Mouse (Mus musculus) layer of hippocampus, postnatal 36 days (tissue): Measurements from ENCODE around the gene Khdrbs1. TPM values are rescaled to one million over a fixed set of nuclear protein-coding genes. Genes with fewer than 3 reads are reported as not detected.

Experiments used
- DNase-seq, 2 experiments: peaks; one replicate each; pipeline ENCODE4 v3.0.0; 2022
- microRNA-seq, 2 experiments: library from miRNA; unstranded; fragments of <30 nt; microRNA quantifications; one replicate each; pipeline ENCODE4 v1.2.0; 2021
- total RNA-seq, 2 experiments: library from RNA; stranded (reverse); gene quantifications; 2 replicates each; pipeline ENCODE4 v1.2.3; 2021

Gene Khdrbs1
- total RNA-seq, 2 experiments from 2014 or later, result 88.4 to 90.0 TPM

GRCm38 (mm10) chr4:129672083-129672877 is 69.8 kb downstream of the Khdrbs1 start, which contains the start of gene Kpna6:
Gene Kpna6, minus strand, starts transcription at chr4:129672767.
- peak; percentile 91 to 94 for DNase-seq

- DNase-seq, result peak in 1 of 2 experiments; percentile 38
These were observed 70.5 kb downstream of the Khdrbs1 start for GRCm38 (mm10) chr4:129671491-129672082.

- no peak for DNase-seq
These were observed 79.8 kb downstream of the Khdrbs1 start for GRCm38 (mm10) chr4:129662255-129662813.

- peak in 1 of 2 experiments; percentile 18 for DNase-seq
These were observed 80.5 kb downstream of the Khdrbs1 start for GRCm38 (mm10) chr4:129661584-129661983.

GRCm38 (mm10) chr4:129654770-129655169 is 87.3 kb downstream of the Khdrbs1 start:
- DNase-seq, result no peak

Small RNAs within 50 kb of the gene (microRNA-seq; reads per million reads assigned to microRNA genes)
- gene Gm28017, result 0 reads per million in 2 experiments
- gene Mir7016, result 2.1 to 3.8 reads per million in 2 experiments

Other genes with a start within 250 kb of the Khdrbs1 start
- gene Marcksl1, start 228.7 kb downstream of the Khdrbs1 start, total RNA-seq, result 100 to 1,000 TPM; 105 to 115 TPM
- 10 to 100 TPM; 45.2 to 55.8 TPM for gene Hdac1, start 199.6 kb downstream of the Khdrbs1 start, total RNA-seq
- 1 to 10 TPM; 2.7 to 2.8 TPM for gene Lck, start 168.7 kb downstream of the Khdrbs1 start, total RNA-seq
- gene Fam167b, start 163.8 kb downstream of the Khdrbs1 start, total RNA-seq, result under 1 TPM in 1 of 2 experiments, not detected in 1; 0.65 TPM
- gene Eif3i, start 141.7 kb downstream of the Khdrbs1 start, total RNA-seq, result 100 to 1,000 TPM; 121 to 122 TPM
- 10 to 100 TPM; 79.1 to 81.4 TPM for gene Tmem234, start 141.6 kb downstream of the Khdrbs1 start, total RNA-seq
- gene Dcdc2b, start 128.0 kb downstream of the Khdrbs1 start, total RNA-seq, result 1 to 10 TPM; 6.0 to 7.7 TPM
- gene Iqcc, start 123.2 kb downstream of the Khdrbs1 start, total RNA-seq, result 10 to 100 TPM; 35.3 to 40.6 TPM
- 10 to 100 TPM; 70.3 to 79.8 TPM for gene Ccdc28b, start 118.4 kb downstream of the Khdrbs1 start, total RNA-seq
- 10 to 100 TPM; 46.1 to 54.7 TPM for gene Txlna, start 101.2 kb downstream of the Khdrbs1 start, total RNA-seq
- 10 to 100 TPM; 90.7 to 92.5 TPM for gene Kpna6, start 69.5 kb downstream of the Khdrbs1 start, total RNA-seq
- gene Tmem39b, start 45.5 kb downstream of the Khdrbs1 start, total RNA-seq, result 10 to 100 TPM; 11.5 to 15.8 TPM
- 100 to 1,000 TPM; 139 to 141 TPM for gene Ptp4a2, start 68.9 kb upstream of the Khdrbs1 start, total RNA-seq
- gene Spocd1, start 186.9 kb upstream of the Khdrbs1 start, total RNA-seq, result under 1 TPM; 0.51 to 0.55 TPM
- 100 to 1,000 TPM; 529 to 570 TPM for gene Adgrb2, start 242.6 kb upstream of the Khdrbs1 start, total RNA-seq